Mouse (Mus musculus) neutrophil, adult 59 days (primary cell): ENCODE measurements around the gene Snrnp70. TPM values are rescaled to one million over a fixed set of nuclear protein-coding genes. Genes with fewer than 3 reads are reported as not detected.

Experiments
- total RNA-seq, 2 experiments: library from RNA; stranded (reverse); gene quantifications; 1 replicate in 1 of 2; 2 replicates in 1 of 2; pipeline ENCODE4 v1.2.4; 2023

Gene Snrnp70
- total RNA-seq = 100 to 1,000 TPM; 286 to 302 TPM

GRCm38 (mm10) chr7:45395578-45396336 is at the start of gene Snrnp70:
TSS of gene Snrnp70 (minus strand) at chr7:45395742.

DNA sequence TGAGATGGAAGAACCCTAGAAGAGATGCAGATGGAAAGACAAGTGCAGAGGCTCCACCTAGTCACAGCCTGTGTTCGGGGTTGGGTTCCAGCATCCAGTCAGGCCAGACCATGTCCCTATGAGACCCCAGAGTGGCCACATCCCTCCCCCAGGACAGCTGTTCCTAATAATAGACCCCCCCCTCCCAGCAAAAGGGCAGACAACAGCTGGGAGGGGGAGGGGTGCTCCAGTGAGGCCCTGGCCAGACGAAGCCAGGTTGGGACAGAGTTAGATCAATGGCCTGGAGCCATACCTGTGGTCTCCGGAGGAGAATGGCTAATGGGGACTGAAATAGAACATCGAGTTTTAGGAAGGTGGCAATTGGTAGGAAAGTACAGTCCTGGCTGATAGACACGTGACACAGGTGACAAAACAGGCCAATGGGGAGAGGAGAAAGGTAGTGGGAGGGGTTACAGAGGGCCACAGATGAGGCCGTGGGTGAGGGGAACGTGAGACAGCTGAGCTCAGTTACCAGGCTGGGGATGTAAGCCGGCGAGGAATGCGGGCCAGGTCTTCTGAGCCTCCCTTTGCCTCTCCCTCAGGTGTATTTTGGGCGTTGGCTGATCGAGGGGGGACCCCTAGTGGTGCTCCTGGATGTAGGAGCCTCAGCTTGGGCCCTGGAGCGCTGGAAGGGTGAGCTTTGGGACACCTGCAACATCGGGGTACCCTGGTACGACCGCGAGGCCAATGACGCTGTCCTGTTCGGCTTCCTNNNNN is 42.2 kb upstream of the Snrnp70 start, which contains the start of gene Ruvbl2:
TSS of gene Ruvbl2 (minus strand) at position 576 of the 756 bp plus-strand sequence.

GRCm38 (mm10) chr7:45434203-45435015 is 38.9 kb upstream of the Snrnp70 start, which contains the start of gene Gys1:
TSS of gene Gys1 (plus strand) at chr7:45434844.

GRCm38 (mm10) chr7:45420615-45420919 is 25.0 kb upstream of the Snrnp70 start, which contains the start of gene Lhb:
TSS of gene Lhb (plus strand) at chr7:45420820.

GRCm38 (mm10) chr7:45413113-45413863 is 17.7 kb upstream of the Snrnp70 start, which contains the start of gene Ntf5:
TSS of gene Ntf5 (plus strand) at chr7:45413695.

GRCm38 (mm10) chr7:45405091-45406075 is 9.8 kb upstream of the Snrnp70 start, which contains the start of gene Kcna7:
TSS of gene Kcna7 (plus strand) at chr7:45405653.

GRCm38 (mm10) chr7:45370475-45371311 is 24.8 kb downstream of the Snrnp70 start, which contains the start of gene Lin7b:
TSS of gene Lin7b (minus strand) at chr7:45370583.

DNA sequence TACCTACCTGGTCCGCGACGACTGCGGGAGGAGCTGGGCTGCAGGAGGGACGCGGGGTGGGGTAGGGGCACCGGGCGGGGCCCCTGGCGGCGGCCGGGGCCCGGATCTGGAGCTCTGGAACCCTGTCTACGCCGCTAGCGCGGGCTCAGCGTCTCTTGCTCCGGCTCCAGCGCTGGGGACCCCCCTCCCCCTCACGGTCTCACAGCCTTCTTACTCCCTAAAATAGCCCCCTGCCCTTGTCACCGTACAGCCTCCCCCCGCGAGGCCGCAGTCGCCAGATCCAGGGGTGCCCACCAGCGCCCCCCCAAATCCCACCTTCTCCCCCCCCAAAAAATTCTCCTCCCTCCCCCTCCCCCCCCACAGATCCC is 28.9 kb downstream of the Snrnp70 start, which contains the start of gene Ppfia3:
TSS of gene Ppfia3 (minus strand) at position 368 of the 368 bp plus-strand sequence.

DNA sequence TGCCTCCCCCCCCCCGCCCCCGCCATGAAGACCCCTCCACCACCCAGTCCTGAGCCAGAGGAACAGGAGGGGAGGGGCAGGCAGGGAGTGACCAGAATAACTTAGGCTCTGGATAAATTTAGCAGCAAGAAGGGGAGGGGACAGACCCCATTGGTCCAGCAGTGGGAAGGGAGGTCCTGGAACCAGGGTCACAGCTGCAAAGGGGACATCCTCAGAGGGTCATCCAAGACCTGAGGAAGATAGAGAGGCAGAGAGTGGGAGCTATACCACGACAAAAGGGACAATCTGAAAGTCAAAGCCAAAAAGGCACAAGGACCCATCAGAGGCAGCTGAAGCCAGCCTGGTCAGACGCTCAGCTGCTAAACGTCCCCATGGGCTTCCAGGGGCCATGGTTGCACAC is 60.5 kb downstream of the Snrnp70 start, which contains the start of gene Hrc:
TSS of gene Hrc (plus strand) at position 235 of the 400 bp plus-strand sequence.

DNA sequence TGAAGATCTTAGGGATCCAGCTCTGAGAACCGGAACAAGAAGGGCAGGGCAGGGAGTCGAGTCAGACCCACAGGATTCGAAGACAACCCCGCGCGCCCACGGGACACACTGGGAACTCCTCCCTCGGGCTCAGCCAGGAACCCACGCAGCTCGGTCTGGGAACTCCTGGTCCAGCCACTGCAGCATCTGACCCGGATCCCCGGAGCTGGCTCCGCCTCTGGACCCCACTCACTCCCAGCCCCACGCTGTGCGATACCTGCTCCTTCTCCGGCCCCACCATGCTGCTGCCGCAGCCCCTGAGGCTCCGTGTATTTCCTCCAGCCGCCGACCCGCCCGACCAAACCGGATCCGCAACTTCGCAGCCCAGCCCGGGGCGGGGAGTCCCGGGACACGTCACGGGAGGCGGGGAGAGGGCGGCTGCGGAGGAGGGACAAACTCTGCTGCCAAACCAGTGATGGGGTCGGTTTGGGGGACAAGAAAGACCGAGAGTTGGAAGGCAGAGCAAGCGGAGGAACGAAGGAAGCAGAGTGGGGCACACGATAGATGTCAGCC is 62.0 kb downstream of the Snrnp70 start, which contains the start of gene Trpm4:
TSS of gene Trpm4 (minus strand) at position 350 of the 552 bp plus-strand sequence.

Other genes starting within 250 kb of the Snrnp70 start
- 10 to 100 TPM; 40.2 to 48.4 TPM for gene Pih1d1, start 241.4 kb downstream of the Snrnp70 start, total RNA-seq
- gene Aldh16a1, start 241.2 kb downstream of the Snrnp70 start, total RNA-seq = 100 to 1,000 TPM in 1 of 2 experiments, 10 to 100 TPM in 1; 79.9 to 118 TPM
- not detected for gene Slc17a7, start 231.8 kb downstream of the Snrnp70 start, total RNA-seq
- gene Gfy, start 216.2 kb downstream of the Snrnp70 start, total RNA-seq = not detected
- gene Pth2, start 214.7 kb downstream of the Snrnp70 start, total RNA-seq = not detected
- gene Ccdc155, start 190.8 kb downstream of the Snrnp70 start, total RNA-seq = under 1 TPM in 1 of 2 experiments, not detected in 1; 0.20 TPM
- gene Dkkl1, start 183.6 kb downstream of the Snrnp70 start, total RNA-seq = under 1 TPM; 0.58 to 0.95 TPM
- not detected for gene Tead2, start 180.0 kb downstream of the Snrnp70 start, total RNA-seq
- gene Cd37, start 156.6 kb downstream of the Snrnp70 start, total RNA-seq = 100 to 1,000 TPM; 351 to 377 TPM
- gene Slc6a16, start 154.7 kb downstream of the Snrnp70 start, total RNA-seq = under 1 TPM; 0.31 to 0.78 TPM
- under 1 TPM in 1 of 2 experiments, not detected in 1; 0.33 TPM for gene Slc6a21, start 118.2 kb downstream of the Snrnp70 start, total RNA-seq
- gene Trpm4, start 62.0 kb downstream of the Snrnp70 start, total RNA-seq = 1 to 10 TPM; 3.5 to 4.6 TPM
- not detected for gene Hrc, start 60.5 kb downstream of the Snrnp70 start, total RNA-seq
- gene Ppfia3, start 28.7 kb downstream of the Snrnp70 start, total RNA-seq = not detected
- gene Lin7b, start 25.2 kb downstream of the Snrnp70 start, total RNA-seq = not detected
- gene Kcna7, start 9.9 kb upstream of the Snrnp70 start, total RNA-seq = not detected
- not detected for gene Ntf5, start 18.0 kb upstream of the Snrnp70 start, total RNA-seq
- gene Lhb, start 25.1 kb upstream of the Snrnp70 start, total RNA-seq = not detected
- gene Gys1, start 39.1 kb upstream of the Snrnp70 start, total RNA-seq = 10 to 100 TPM; 49.3 to 67.0 TPM
- 10 to 100 TPM; 31.3 to 32.1 TPM for gene Ruvbl2, start 42.4 kb upstream of the Snrnp70 start, total RNA-seq
- 1,000 to 10,000 TPM; 1,155 to 1,244 TPM for gene Ftl1, start 64.1 kb upstream of the Snrnp70 start, total RNA-seq
- gene Bax, start 71.2 kb upstream of the Snrnp70 start, total RNA-seq = 10 to 100 TPM; 42.2 to 50.4 TPM
- gene Tulp2, start 86.1 kb upstream of the Snrnp70 start, total RNA-seq = not detected
- gene Gm45808, start 91.1 kb upstream of the Snrnp70 start, total RNA-seq = 1 to 10 TPM in 1 of 2 experiments, under 1 TPM in 1; 0.80 to 1.9 TPM
- 1 to 10 TPM; 6.0 to 7.5 TPM for gene Dhdh, start 93.1 kb upstream of the Snrnp70 start, total RNA-seq
- 100 to 1,000 TPM; 103 to 126 TPM for gene Nucb1, start 114.7 kb upstream of the Snrnp70 start, total RNA-seq
- gene Ppp1r15a, start 130.5 kb upstream of the Snrnp70 start, total RNA-seq = 100 to 1,000 TPM; 173 to 218 TPM
- not detected for gene Plekha4, start 130.6 kb upstream of the Snrnp70 start, total RNA-seq
- not detected for gene Hsd17b14, start 159.2 kb upstream of the Snrnp70 start, total RNA-seq
- 10 to 100 TPM; 32.2 to 35.8 TPM for gene Bcat2, start 174.4 kb upstream of the Snrnp70 start, total RNA-seq
- gene Fgf21, start 219.7 kb upstream of the Snrnp70 start, total RNA-seq = not detected
- gene Fut1, start 221.5 kb upstream of the Snrnp70 start, total RNA-seq = 1 to 10 TPM in 1 of 2 experiments, not detected in 1; 1.2 TPM
- under 1 TPM in 1 of 2 experiments, not detected in 1; 0.47 TPM for gene Izumo1, start 226.1 kb upstream of the Snrnp70 start, total RNA-seq
- 1 to 10 TPM; 2.6 to 2.7 TPM for gene Rasip1, start 231.7 kb upstream of the Snrnp70 start, total RNA-seq
- gene Mamstr, start 244.2 kb upstream of the Snrnp70 start, total RNA-seq = under 1 TPM; 0.07 to 0.11 TPM